Mouse (Mus musculus) testis, adult 2 months (tissue): Measurements from ENCODE around the gene Zc3h7b.

Source experiments
- CTCF ChIP-seq: fragments of 200-500 bp; IDR thresholded peaks from 2 replicates; pipeline ENCODE4 v1.5.1; 2012; ENCODE audit warnings: low read depth, mild to moderate bottlenecking, inconsistent platforms, low read length, moderate library complexity; ENCODE audit not compliant: control insufficient read depth, insufficient read depth, insufficient replicate concordance
- POLR2A ChIP-seq: fragments of 200-500 bp; IDR thresholded peaks from 2 replicates; pipeline ENCODE4 v1.6.1; 2012; ENCODE audit warnings: low read depth, mild to moderate bottlenecking, inconsistent platforms, low read length, moderate library complexity; ENCODE audit not compliant: control insufficient read depth

GRCm38 (mm10) chr15:81718336-81719138, 26.3 kb upstream of the Zc3h7b start:
- TF ChIP-seq POLR2A (peak; percentile 23; the same call in 1 of the 2 replicates), CTCF (no peak)
